Mouse (Mus musculus) forebrain, embryonic 10.5 days (tissue): Measurements from ENCODE around the gene Mepce. TPM values are rescaled to one million over a fixed set of nuclear protein-coding genes. Genes with fewer than 3 reads are reported as not detected.
"Not testable (repeated sequence)": the region's sequence is repeated elsewhere in the genome, so short reads cannot be mapped to it uniquely, and the experiment has no call there.

ENCODE experiments used
- DNase-seq: peaks from one replicate; pipeline ENCODE4 v3.0.0-alpha.2; 2017; ENCODE audit warnings: low spot score; ENCODE audit errors: extremely low spot score
- H3K27ac ChIP-seq: fragments of 300-500 bp; sonication (generic); 2 replicates; pipeline ENCODE4 v1.5.1; 2016; ENCODE audit warnings: mild to moderate bottlenecking
- H3K27me3 ChIP-seq: fragments of 300-500 bp; sonication (generic); 2 replicates; pipeline ENCODE4 v1.6.1; 2016; ENCODE audit warnings: mild to moderate bottlenecking; ENCODE audit not compliant: poor library complexity, severe bottlenecking
- H3K36me3 ChIP-seq: fragments of 300-500 bp; sonication (generic); replicated peaks from 2 replicates; pipeline ENCODE4 v1.6.1; 2016; ENCODE audit warnings: mild to moderate bottlenecking, moderate library complexity
- H3K4me1 ChIP-seq: fragments of 300-500 bp; sonication (generic); 2 replicates; pipeline ENCODE4 v1.6.1; 2016
- H3K4me3 ChIP-seq: fragments of 300-500 bp; sonication (generic); 2 replicates; pipeline ENCODE4 v1.5.1; 2016; ENCODE audit warnings: mild to moderate bottlenecking, moderate library complexity
- H3K9me3 ChIP-seq: fragments of 300-500 bp; sonication (generic); 2 replicates; pipeline ENCODE4 v1.6.1; 2016; ENCODE audit warnings: mild to moderate bottlenecking, moderate library complexity
- WGBS: fragments of 180-500 bp; shearing (Covaris S2); methylation state at CpG from one replicate; pipeline ENCODE4 v1.1.7; 2016; 5-methylcytosine and 5-hydroxymethylcytosine counted together
- polyA plus RNA-seq: library from polyadenylated mRNA; unstranded; fragments of >200 nt; fragmentation: Nextera tagmentation; extraction: Ambion mirVana; gene quantifications from 2 replicates; pipeline ENCODE4 v1.2.1, GENCODE M21; 2016

The Mepce gene
- polyA plus RNA-seq, 1 experiment from 2014 or later, result 11.5 TPM

- Histone ChIP-seq H3K27ac (no peak overlapping the region), H3K4me1 (peaks cover 15% of the 10 kb centered on the region), H3K36me3 (no peaks in the 10 kb centered on the region), H3K4me3 (no peak overlapping the region), H3K27me3 (no peaks in the 10 kb centered on the region), H3K9me3 (no peaks in the 10 kb centered on the region)
- WGBS, result 56% methylated on average over 3 of the region's 3 CpGs
- DNase-seq, result no peak
These were observed 21.2 kb downstream of the Mepce start for GRCm38 (mm10) chr5:137766270-137766669.

GRCm38 (mm10) chr5:137764609-137765340 is 22.7 kb downstream of the Mepce start:
- H3K9me3 ChIP-seq, result no peaks in the 10 kb centered on the region
- no peak for DNase-seq
- peaks cover 18% of the 10 kb centered on the region for H3K4me1 ChIP-seq
- no peaks in the 10 kb centered on the region for H3K27me3 ChIP-seq
- H3K27ac ChIP-seq, result no peak overlapping the region
- WGBS, result 65% methylated on average over 9 of the region's 9 CpGs
- H3K4me3 ChIP-seq, result no peak overlapping the region
- peaks cover 4% of the 10 kb centered on the region; the same call in 1 of the 2 replicates for H3K36me3 ChIP-seq

- Histone ChIP-seq H3K27ac (no peak overlapping the region), H3K9me3 (no peaks in the 10 kb centered on the region), H3K4me1 (peaks cover 8% of the 10 kb centered on the region; the same call in 1 of the 2 replicates), H3K36me3 (peaks cover 49% of the 10 kb centered on the region), H3K4me3 (no peak overlapping the region), H3K27me3 (no peaks in the 10 kb centered on the region)
- WGBS, result 29% methylated on average over 4 of the region's 4 CpGs
- peak; percentile 73 for DNase-seq
These were observed 27.5 kb downstream of the Mepce start for GRCm38 (mm10) chr5:137759971-137760412.

- WGBS, result 91% methylated on average over 19 of the region's 19 CpGs
- Histone ChIP-seq H3K4me1 (peaks cover 8% of the 10 kb centered on the region; the same call in 1 of the 2 replicates), H3K27me3 (no peaks in the 10 kb centered on the region), H3K4me3 (no peak overlapping the region), H3K36me3 (peaks cover 53% of the 10 kb centered on the region), H3K9me3 (no peaks in the 10 kb centered on the region), H3K27ac (no peak overlapping the region)
- no peak for DNase-seq
These were observed 28.4 kb downstream of the Mepce start for GRCm38 (mm10) chr5:137758921-137759534.

DNA sequence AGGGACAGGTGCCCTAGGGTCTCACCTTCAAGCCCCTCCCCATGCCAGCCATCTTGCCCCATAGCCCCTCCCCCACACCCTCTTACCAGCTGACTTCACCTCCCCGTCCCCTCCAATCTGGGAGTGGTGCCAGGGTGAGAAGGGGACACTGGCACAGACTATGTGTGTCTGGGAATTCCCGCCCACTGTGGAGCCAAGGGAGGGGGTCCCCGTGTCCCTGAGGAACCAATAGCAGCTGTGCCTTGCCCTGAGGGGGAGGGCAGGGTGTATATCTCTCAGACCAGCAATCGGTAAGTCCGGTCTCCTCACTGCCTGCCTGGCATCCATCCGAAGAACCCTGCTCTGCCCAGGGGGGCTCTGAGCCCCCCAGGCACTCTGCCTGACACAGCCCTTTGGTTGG is 29.6 kb downstream of the Mepce start:
- H3K36me3 ChIP-seq, result peaks cover 65% of the 10 kb centered on the region
- H3K4me3 ChIP-seq, result no peak overlapping the region
- peaks cover 12% of the 10 kb centered on the region; the same call in 1 of the 2 replicates for H3K4me1 ChIP-seq
- DNase-seq, result no peak
- no peaks in the 10 kb centered on the region for H3K27me3 ChIP-seq
- 81% methylated on average over 6 of the region's 6 CpGs for WGBS
- H3K27ac ChIP-seq, result 0 out of 2 replicates have a peak overlapping the region, but pooled peaks have one; percentile 8
- H3K9me3 ChIP-seq, result no peaks in the 10 kb centered on the region

GRCm38 (mm10) chr5:137756882-137757661 is 30.4 kb downstream of the Mepce start:
- peak; percentile 81 for DNase-seq
- H3K36me3 ChIP-seq, result peaks cover 73% of the 10 kb centered on the region
- 48% methylated on average over 10 of the region's 10 CpGs for WGBS
- H3K4me1 ChIP-seq, result peaks cover 12% of the 10 kb centered on the region; the same call in 1 of the 2 replicates
- H3K4me3 ChIP-seq, result no peak overlapping the region
- no peak overlapping the region for H3K27ac ChIP-seq
- no peaks in the 10 kb centered on the region for H3K9me3 ChIP-seq
- no peaks in the 10 kb centered on the region for H3K27me3 ChIP-seq

GRCm38 (mm10) chr5:137756106-137756505 is 31.3 kb downstream of the Mepce start:
- WGBS, result 86% methylated on average over 3 of the region's 3 CpGs
- H3K9me3 ChIP-seq, result no peaks in the 10 kb centered on the region
- H3K27ac ChIP-seq, result no peak overlapping the region
- peaks cover 12% of the 10 kb centered on the region; the same call in 1 of the 2 replicates for H3K4me1 ChIP-seq
- H3K36me3 ChIP-seq, result peaks cover 82% of the 10 kb centered on the region
- no peak overlapping the region for H3K4me3 ChIP-seq
- DNase-seq, result no peak
- no peaks in the 10 kb centered on the region for H3K27me3 ChIP-seq

GRCm38 (mm10) chr5:137755425-137755824 is 32.0 kb downstream of the Mepce start:
- H3K36me3 ChIP-seq, result peaks cover 88% of the 10 kb centered on the region
- 86% methylated on average over 5 of the region's 5 CpGs for WGBS
- H3K4me3 ChIP-seq, result no peak overlapping the region
- H3K4me1 ChIP-seq, result peaks cover 12% of the 10 kb centered on the region; the same call in 1 of the 2 replicates
- H3K27me3 ChIP-seq, result no peaks in the 10 kb centered on the region
- H3K27ac ChIP-seq, result no peak overlapping the region
- DNase-seq, result no peak
- no peaks in the 10 kb centered on the region for H3K9me3 ChIP-seq

GRCm38 (mm10) chr5:137753111-137753832 is 34.2 kb downstream of the Mepce start:
- 81% methylated on average over 13 of the region's 13 CpGs for WGBS
- no peaks in the 10 kb centered on the region for H3K9me3 ChIP-seq
- DNase-seq, result no peak
- peaks cover 75% of the 10 kb centered on the region for H3K36me3 ChIP-seq
- H3K4me3 ChIP-seq, result no peak overlapping the region; the same call in 1 of the 2 replicates
- H3K4me1 ChIP-seq, result peaks cover 20% of the 10 kb centered on the region
- H3K27ac ChIP-seq, result no peak overlapping the region
- H3K27me3 ChIP-seq, result no peaks in the 10 kb centered on the region

GRCm38 (mm10) chr5:137751988-137752387 is 35.5 kb downstream of the Mepce start:
- Histone ChIP-seq H3K36me3 (peaks cover 64% of the 10 kb centered on the region), H3K4me3 (no peak overlapping the region), H3K27ac (no peak overlapping the region), H3K27me3 (no peaks in the 10 kb centered on the region), H3K9me3 (no peaks in the 10 kb centered on the region), H3K4me1 (peaks cover 31% of the 10 kb centered on the region)
- DNase-seq, result no peak
- WGBS, result 92% methylated on average over 6 of the region's 6 CpGs

DNA sequence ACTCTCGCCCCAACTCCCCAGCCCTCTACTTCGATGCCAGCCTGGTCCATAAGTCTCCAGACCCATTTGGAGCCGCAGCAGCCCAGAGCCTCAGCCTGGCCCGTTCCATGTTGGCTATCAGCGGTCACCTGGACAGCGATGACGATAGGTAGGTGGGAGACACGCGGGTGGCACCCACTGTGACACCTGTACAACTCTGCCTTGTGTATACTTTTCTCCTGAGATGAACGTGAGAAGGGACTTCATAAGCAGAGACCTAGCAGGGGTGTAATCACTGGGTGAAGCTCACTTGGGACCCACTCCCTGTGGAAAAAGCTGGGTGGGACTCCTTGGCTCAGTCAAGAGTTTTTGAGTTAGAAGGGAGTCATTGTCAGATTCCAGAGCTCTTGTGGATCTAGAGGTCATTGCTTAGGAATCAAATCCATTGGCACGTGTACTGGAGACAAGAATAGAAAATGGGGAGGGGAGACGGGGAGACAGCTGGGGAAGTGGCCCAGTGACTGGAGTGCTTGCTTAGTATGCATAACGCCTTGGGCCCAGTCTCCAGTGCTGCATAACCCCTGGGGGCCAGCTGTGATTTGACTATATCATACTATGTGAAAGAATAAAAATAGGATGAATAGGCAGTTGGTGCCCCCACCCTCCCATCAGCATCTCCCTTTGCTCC is 36.1 kb downstream of the Mepce start:
- WGBS, result 94% methylated on average over 13 of the region's 13 CpGs
- peaks cover 36% of the 10 kb centered on the region for H3K4me1 ChIP-seq
- H3K9me3 ChIP-seq, result no peaks in the 10 kb centered on the region
- no peak for DNase-seq
- no peak overlapping the region for H3K4me3 ChIP-seq
- no peak overlapping the region for H3K27ac ChIP-seq
- H3K36me3 ChIP-seq, result peaks cover 58% of the 10 kb centered on the region
- H3K27me3 ChIP-seq, result no peaks in the 10 kb centered on the region

DNA sequence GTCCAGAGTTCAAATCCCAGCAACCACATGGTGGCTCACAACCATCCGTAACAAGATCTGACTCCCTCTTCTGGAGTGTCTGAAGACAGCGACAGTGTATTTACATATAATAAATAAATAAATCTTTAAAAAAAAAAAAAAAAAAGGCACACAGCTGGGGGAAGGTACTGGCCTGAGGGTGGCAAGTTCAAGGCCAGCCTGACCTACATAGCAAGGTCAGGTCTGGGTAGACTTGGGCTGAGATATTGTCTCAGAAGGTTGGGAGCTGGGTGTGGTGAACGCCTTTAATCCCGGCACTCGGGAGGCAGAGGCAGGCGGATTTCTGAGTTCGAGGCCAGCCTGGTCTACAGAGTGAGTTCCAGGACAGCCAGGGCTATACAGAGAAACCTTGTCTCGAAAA is 37.2 kb downstream of the Mepce start:
- not testable (repeated sequence) for H3K9me3 ChIP-seq, H3K27me3 ChIP-seq, H3K27ac ChIP-seq, H3K4me3 ChIP-seq, DNase-seq
- peaks cover 48% of the 10 kb centered on the region for H3K4me1 ChIP-seq
- peaks cover 46% of the 10 kb centered on the region for H3K36me3 ChIP-seq
- 96% methylated on average over 6 of the region's 8 CpGs for WGBS
